ENCODE assay signal across 8 mouse cellular contexts in the genomic region with DNA sequence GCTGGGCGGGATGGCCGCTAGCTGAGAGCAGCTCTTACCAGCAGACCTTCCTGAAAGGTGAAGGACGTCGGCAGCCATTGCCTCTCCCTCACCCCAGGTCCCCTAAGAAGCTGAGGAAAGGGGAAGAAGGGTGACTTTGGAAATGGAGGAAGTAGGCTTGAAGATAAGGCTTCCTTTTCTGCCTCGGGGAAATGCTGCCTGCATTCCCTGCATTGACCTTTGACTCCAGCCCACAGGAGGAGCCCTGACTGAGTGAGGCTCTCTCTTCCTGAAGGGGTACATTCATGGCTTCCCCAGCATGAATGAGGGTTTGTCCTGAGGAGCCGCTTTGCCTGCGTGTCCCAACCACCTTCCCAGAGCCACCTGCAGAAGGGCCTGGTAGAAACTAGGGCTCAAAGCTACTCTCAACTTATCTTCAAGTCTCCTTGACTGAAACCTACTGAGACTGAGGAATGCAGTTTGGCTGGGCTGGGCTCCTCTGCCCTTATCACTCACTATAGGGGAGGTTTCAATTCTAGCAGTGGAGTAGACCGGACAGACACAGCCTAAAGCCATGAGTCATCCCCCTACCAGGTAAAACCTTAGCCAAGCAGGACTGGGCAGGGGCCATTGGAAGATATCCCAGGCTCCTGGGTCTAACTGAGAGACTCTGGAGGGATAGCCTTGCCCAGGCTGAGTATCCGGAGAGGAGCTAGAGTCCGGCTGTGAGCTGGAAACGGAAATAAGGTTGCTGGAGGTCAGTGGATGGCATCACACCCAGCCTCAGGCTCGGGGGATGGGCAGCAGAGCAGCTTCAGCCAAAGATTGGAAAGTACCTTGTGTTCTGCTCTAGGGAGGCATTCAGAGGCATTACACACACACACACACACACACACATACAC. TPM values are rescaled to one million over a fixed set of nuclear protein-coding genes. Genes with fewer than 3 reads are reported as not detected.
A peak's percentile ranks its signal among the peaks of the same experiment; 100 is the strongest.
DNase-seq lines count a peak whose midpoint lies in the region; ATAC-seq and TF ChIP-seq lines count a peak whose summit lies in the region.

No protein-coding gene starts in this region.

- WGBS in heart, embryonic 16.5 days: 39% methylated on average over 12 of the region's 12 CpGs
- WGBS in liver, embryonic 11.5 days: 23% methylated on average over 12 of the region's 12 CpGs
- WGBS in spleen, adult 2 months: 69% methylated on average over 12 of the region's 12 CpGs
- 65% methylated on average over 12 of the region's 12 CpGs for WGBS in midbrain, postnatal 0 days

- TF ChIP-seq CTCF in spleen, adult 2 months (IDR thresholded peaks at IDR 0.05; ENCODE audit: extremely low read depth, insufficient read depth, insufficient read length, insufficient replicate concordance): no peak
- TF ChIP-seq CTCF in midbrain, postnatal 0 days (IDR thresholded peaks at IDR 0.05): no peak

- peak overlapping the region; percentile 58; the same call in 1 of the 2 replicates for H3K9ac ChIP-seq in ES-E14 (ENCODE audit: insufficient read depth, low read depth, low read length, poor library complexity, severe bottlenecking)
- H3K9ac ChIP-seq in heart, embryonic 16.5 days (ENCODE audit: low read length): no peak overlapping the region
- no peak overlapping the region for H3K9ac ChIP-seq in liver, embryonic 11.5 days (ENCODE audit: low read depth, low read length)
- H3K9ac ChIP-seq in midbrain, postnatal 0 days (replicated peaks; ENCODE audit: low read length, poor library complexity, severe bottlenecking): no peak overlapping the region

- peak overlapping the region in 1 of 2 experiments; percentile 14; a peak in 1 of 4 replicates for H3K4me3 ChIP-seq in ES-E14 (ENCODE audit: insufficient read depth in 1 of 2, low read depth in 1 of 2, low read length in 2 of 2, poor library complexity in 1 of 2, severe bottlenecking in 1 of 2)
- no peak overlapping the region for H3K4me3 ChIP-seq in heart, embryonic 16.5 days (ENCODE audit: low read length)
- no peak overlapping the region for H3K4me3 ChIP-seq in liver, embryonic 11.5 days (ENCODE audit: low read depth, low read length)
- H3K4me3 ChIP-seq in spleen, adult 2 months (ENCODE audit: extremely low read depth, insufficient read depth, insufficient read length): no peak overlapping the region
- no peak overlapping the region for H3K4me3 ChIP-seq in midbrain, postnatal 0 days (ENCODE audit: low read depth, low read length)

- no peaks in the 10 kb centered on the region for H3K27me3 ChIP-seq in heart, embryonic 16.5 days (ENCODE audit: control insufficient read depth, insufficient read depth, low read length)
- no peaks in the 10 kb centered on the region for H3K27me3 ChIP-seq in liver, embryonic 11.5 days (replicated peaks; ENCODE audit: control insufficient read depth, insufficient read depth, low read length)
- no peaks in the 10 kb centered on the region for H3K27me3 ChIP-seq in spleen, adult 2 months (ENCODE audit: control insufficient read depth, insufficient read depth, low read length)
- H3K27me3 ChIP-seq in midbrain, postnatal 0 days (ENCODE audit: insufficient read depth, low read length): no peaks in the 10 kb centered on the region

- H3K36me3 ChIP-seq in ES-E14 (ENCODE audit: control insufficient read depth, insufficient read depth, low read length, poor library complexity, severe bottlenecking): no peaks in the 10 kb centered on the region
- H3K36me3 ChIP-seq in heart, embryonic 16.5 days (ENCODE audit: control insufficient read depth, insufficient read depth): no peaks in the 10 kb centered on the region
- no peaks in the 10 kb centered on the region for H3K36me3 ChIP-seq in liver, embryonic 11.5 days (ENCODE audit: control insufficient read depth, insufficient read depth, low read length)
- H3K36me3 ChIP-seq in spleen, adult 2 months (ENCODE audit: control insufficient read depth, insufficient read depth, low read length): peaks cover 11% of the 10 kb centered on the region
- no peaks in the 10 kb centered on the region for H3K36me3 ChIP-seq in midbrain, postnatal 0 days (ENCODE audit: insufficient read depth, low read length)

- peaks cover 7 to 54% of the 10 kb centered on the region in 2 experiments for H3K4me1 ChIP-seq in ES-E14 (ENCODE audit: control insufficient read depth in 2 of 2, insufficient read depth in 2 of 2, low read length in 2 of 2, poor library complexity in 1 of 2)
- peaks cover 13% of the 10 kb centered on the region for H3K4me1 ChIP-seq in heart, embryonic 16.5 days (ENCODE audit: control insufficient read depth, insufficient read depth, low read length)
- peaks cover 19% of the 10 kb centered on the region for H3K4me1 ChIP-seq in liver, embryonic 11.5 days (replicated peaks; ENCODE audit: control insufficient read depth, insufficient read depth, low read length)
- H3K4me1 ChIP-seq in spleen, adult 2 months (ENCODE audit: control insufficient read depth, insufficient read depth, insufficient read length): peaks cover 4% of the 10 kb centered on the region; the same call in 1 of the 2 replicates
- no peaks in the 10 kb centered on the region for H3K4me1 ChIP-seq in midbrain, postnatal 0 days (ENCODE audit: insufficient read depth, low read length)

- no peak overlapping the region for H3K4me2 ChIP-seq in heart, embryonic 16.5 days (ENCODE audit: low read depth, low read length)
- H3K4me2 ChIP-seq in liver, embryonic 11.5 days: peak overlapping the region; percentile 53
- H3K4me2 ChIP-seq in midbrain, postnatal 0 days (ENCODE audit: low read depth, low read length, poor library complexity, severe bottlenecking): no peak overlapping the region

- no peaks in the 10 kb centered on the region for H3K9me3 ChIP-seq in ES-E14 (ENCODE audit: control insufficient read depth, insufficient read depth, low read depth, low read length)
- H3K9me3 ChIP-seq in heart, embryonic 16.5 days (replicated peaks; ENCODE audit: control insufficient read depth, low read length): no peaks in the 10 kb centered on the region
- no peaks in the 10 kb centered on the region for H3K9me3 ChIP-seq in liver, embryonic 11.5 days (ENCODE audit: control insufficient read depth, low read length)
- no peaks in the 10 kb centered on the region for H3K9me3 ChIP-seq in midbrain, postnatal 0 days (ENCODE audit: low read length)

- DNase-seq in ES-E14 (ENCODE audit: low read depth, low spot score): no peak
- DNase-seq in adrenal gland, postnatal 25 days: peak; percentile 66
- DNase-seq in liver, embryonic 11.5 days (ENCODE audit: low spot score): no peak
- no peak for DNase-seq in spleen, adult 2 months (ENCODE audit: low read depth in 1 of 2, low spot score in 2 of 2)
- DNase-seq in midbrain, postnatal 0 days (ENCODE audit: low spot score): no peak
- no peak for DNase-seq in cerebellum, adult 11 months

- in situ Hi-C loops in ES-E14 (cut with MboI; ENCODE audit: low sequenced_read_pairs in 2 of 2, unreplicated experiment in 2 of 2): no loop called here

- ATAC-seq in heart, embryonic 16.5 days (replicated peaks; ENCODE audit: extremely low read depth, insufficient read depth, low FRiP score): peak; percentile 50
- peak; percentile 75 for ATAC-seq in liver, embryonic 11.5 days (replicated peaks; ENCODE audit: low FRiP score)
- ATAC-seq in midbrain, postnatal 0 days (ENCODE audit: low FRiP score): no peak
- ATAC-seq in activated CD4-positive, CD25-positive, alpha-beta regulatory T cell, adult 4 months: no peak

- H3K27ac ChIP-seq in ES-E14 (ENCODE audit: insufficient read depth, low read depth, low read length, poor library complexity, severe bottlenecking): peak overlapping the region; percentile 75
- peak overlapping the region; percentile 34; the same call in 1 of the 2 replicates for H3K27ac ChIP-seq in heart, embryonic 16.5 days (ENCODE audit: low read length)
- H3K27ac ChIP-seq in liver, embryonic 11.5 days (ENCODE audit: low read depth, low read length): peak overlapping the region; percentile 47
- peak overlapping the region; percentile 17; the same call in 1 of the 2 replicates for H3K27ac ChIP-seq in spleen, adult 2 months (ENCODE audit: insufficient read depth, low read length)
- no peak overlapping the region for H3K27ac ChIP-seq in midbrain, postnatal 0 days (ENCODE audit: low read depth, low read length)

- TF ChIP-seq POLR2A in spleen, adult 2 months (IDR thresholded peaks at IDR 0.05; ENCODE audit: low read depth, low read length): no peak

TF ChIP-seq in ES-E14, 5 proteins besides CTCF, POLR2A, EP300 and RAD21:
- no peak for TF ChIP-seq MAFK (IDR thresholded peaks at IDR 0.05; ENCODE audit: insufficient read depth, low read depth, low read length)
- TF ChIP-seq ZNF384 (IDR thresholded peaks at IDR 0.05; ENCODE audit: low read depth, low read length): no peak
- no peak for TF ChIP-seq HCFC1 (IDR thresholded peaks at IDR 0.05; ENCODE audit: borderline replicate concordance, insufficient read depth, low read length)
- no peak for TF ChIP-seq ZC3H11A (IDR thresholded peaks at IDR 0.05; ENCODE audit: borderline replicate concordance, low read depth, low read length)
- no peak for TF ChIP-seq CHD2 (IDR thresholded peaks at IDR 0.05; ENCODE audit: low read depth, low read length)
TF ChIP-seq in ES-E14: peak in this region for 0.

RNA-seq across cellular contexts. Expression of gene Slc37a1, which starts 18.5 kb away (rescaled TPM):
- 37.5 and 64.8 TPM in 2 replicates for total RNA-seq in ES-E14 (2012; rRNA removed)
- 15.5 and 16.3 TPM in 2 replicates for total RNA-seq in adrenal gland, postnatal 25 days (2021)
- polyA plus RNA-seq in heart, embryonic 16.5 days (2015; fragmentation: Nextera tagmentation; extraction: Ambion mirVana): 10.0 and 10.5 TPM in 2 replicates
- 6.6 and 7.7 TPM in 2 replicates for polyA plus RNA-seq in liver, embryonic 11.5 days (2014; fragmentation: Nextera tagmentation; extraction: Ambion mirVana)
- polyA plus RNA-seq in spleen, adult 2 months (2012; rRNA removed): 26.2 and 33.4 TPM in 2 replicates
- 11.0 and 12.7 TPM in 2 replicates for total RNA-seq in midbrain, postnatal 0 days (2014; rRNA removed)
- polyA plus RNA-seq in midbrain, postnatal 0 days (2015; fragmentation: Nextera tagmentation; extraction: Ambion mirVana): 6.9 and 7.6 TPM in 2 replicates
- polyA plus RNA-seq in activated CD4-positive, CD25-positive, alpha-beta regulatory T cell, adult 4 months (2017; shearing (Covaris generic)): 10 to 100 TPM; 20.5 to 26.2 TPM

RNA-seq across cellular contexts. Expression of gene Rsph1, which starts 28.0 kb away (rescaled TPM):
- 1.4 and 1.9 TPM in 2 replicates for total RNA-seq in ES-E14 (2012; rRNA removed)
- 4.3 and 6.4 TPM in 2 replicates for total RNA-seq in adrenal gland, postnatal 25 days (2021)
- 3.5 and 4.0 TPM in 2 replicates for polyA plus RNA-seq in heart, embryonic 16.5 days (2015; fragmentation: Nextera tagmentation; extraction: Ambion mirVana)
- polyA plus RNA-seq in liver, embryonic 11.5 days (2014; fragmentation: Nextera tagmentation; extraction: Ambion mirVana): 0.40 and 0.88 TPM in 2 replicates
- 0.08 and 0.13 TPM in 2 replicates for polyA plus RNA-seq in spleen, adult 2 months (2012; rRNA removed)
- 2.8 and 3.5 TPM in 2 replicates for total RNA-seq in midbrain, postnatal 0 days (2014; rRNA removed)
- polyA plus RNA-seq in midbrain, postnatal 0 days (2015; fragmentation: Nextera tagmentation; extraction: Ambion mirVana): 6.0 and 8.5 TPM in 2 replicates
- polyA plus RNA-seq in activated CD4-positive, CD25-positive, alpha-beta regulatory T cell, adult 4 months (2017; shearing (Covaris generic)): 1 to 10 TPM in 1 of 2 experiments, under 1 TPM in 1; 0.86 to 2.7 TPM

Comparison
In these comparisons a context has a peak if more than half of its experiments do, and no peak if none do; other contexts are left out.
1. ATAC-seq: peak in heart, embryonic 16.5 days (single experiment) and liver, embryonic 11.5 days (single experiment); none in midbrain, postnatal 0 days (single experiment) and activated CD4-positive, CD25-positive, alpha-beta regulatory T cell, adult 4 months (single experiment).